Mouse (Mus musculus): ENCODE data around the gene Tpm3-rs7.
"Not testable (repeated sequence)": the region's sequence is repeated elsewhere in the genome, so short reads cannot be mapped to it uniquely, and the experiment has no call there.

The Tpm3-rs7 gene

DNA sequence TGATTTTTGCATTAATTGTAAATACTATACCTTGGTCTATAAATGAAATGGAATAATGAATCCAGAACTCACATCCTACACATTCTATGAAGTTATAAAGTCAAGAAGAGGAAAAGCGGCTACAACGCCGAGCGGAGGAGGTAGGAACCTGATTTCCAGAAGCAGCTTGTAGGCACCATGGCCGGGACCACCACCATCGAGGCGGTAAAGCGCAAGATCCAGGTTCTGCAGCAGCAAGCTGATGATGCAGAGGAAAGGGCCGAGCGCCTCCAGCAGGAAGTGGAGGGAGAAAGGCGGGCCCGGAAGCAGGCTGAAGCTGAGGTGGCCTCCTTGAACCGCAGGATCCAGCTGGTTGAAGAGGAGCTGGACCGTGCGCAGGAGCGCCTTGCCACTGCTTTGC, at the start of gene Tpm3-rs7:
Gene Tpm3-rs7, plus strand, starts transcription at position 110 of the 400 bp plus-strand sequence.
- not testable (repeated sequence) for DNase-seq (ENCODE audit: low spot score)

GRCm38 (mm10) chr14:113317023-113317422, 2.6 kb downstream of the Tpm3-rs7 start:
- DNase-seq (ENCODE audit: low spot score): no peak

DNA sequence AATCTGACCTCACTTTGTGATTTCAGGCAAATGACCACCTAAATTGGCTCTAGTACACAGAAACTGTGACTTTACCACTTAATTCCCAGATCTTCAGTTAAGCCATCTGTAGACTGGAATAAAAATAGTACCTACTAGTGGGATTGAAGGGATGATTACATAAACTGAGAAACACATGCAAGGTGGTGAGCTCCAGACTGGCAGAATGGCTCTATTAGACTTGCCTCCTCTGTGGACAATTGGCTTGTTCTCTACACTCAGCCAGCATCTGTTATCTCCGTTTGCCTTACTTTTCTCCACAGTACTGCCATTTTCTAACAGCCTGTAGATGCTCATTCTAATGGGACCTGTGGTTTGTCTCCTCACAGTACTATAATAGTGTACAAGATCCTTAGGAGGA, 49.0 kb downstream of the Tpm3-rs7 start:
- no peak for DNase-seq (ENCODE audit: low spot score)
